Mouse (Mus musculus) ES-E14 (cell line): ENCODE results near the gene Il23r. TPM values are rescaled to one million over a fixed set of nuclear protein-coding genes. Genes with fewer than 3 reads are reported as not detected.

Experiments
- DNase-seq: peaks from one replicate; pipeline ENCODE4 v3.0.0-alpha.2; 2013; ENCODE audit warnings: low read depth, low spot score
- H3K27ac ChIP-seq: 2 replicates; pipeline ENCODE4 v1.5.1; 2012; ENCODE audit warnings: low read depth, mild to moderate bottlenecking, low read length, moderate library complexity, mixed read lengths; ENCODE audit not compliant: poor library complexity, insufficient read depth, severe bottlenecking
- H3K36me3 ChIP-seq: 2 replicates; pipeline ENCODE4 v1.6.1; 2012; ENCODE audit warnings: mild to moderate bottlenecking, low read length, moderate library complexity, mixed read lengths; ENCODE audit not compliant: control insufficient read depth, poor library complexity, insufficient read depth, severe bottlenecking
- H3K4me1 ChIP-seq, 2 experiments: fragments of 150-350 bp in 1 of 2; sonication (generic) in 1 of 2; 2 replicates each; pipeline ENCODE4 v1.6.1; 2012; ENCODE audit warnings: low read length in 2 of 2, mild to moderate bottlenecking in 1 of 2, mixed read lengths in 1 of 2; ENCODE audit not compliant: control insufficient read depth in 2 of 2, insufficient read depth in 2 of 2, poor library complexity in 1 of 2
- H3K4me3 ChIP-seq, 2 experiments: fragments of 150-350 bp in 1 of 2; sonication (generic) in 1 of 2; 2 replicates each; pipeline ENCODE4 v1.5.1; 2012; ENCODE audit warnings: low read length in 2 of 2, low read depth in 1 of 2, mild to moderate bottlenecking in 1 of 2, mixed read lengths in 1 of 2; ENCODE audit not compliant: insufficient read depth in 1 of 2, poor library complexity in 1 of 2, severe bottlenecking in 1 of 2
- H3K9ac ChIP-seq: 2 replicates; pipeline ENCODE4 v1.6.1; 2012; ENCODE audit warnings: low read depth, mild to moderate bottlenecking, low read length, mixed read lengths; ENCODE audit not compliant: poor library complexity, insufficient read depth, severe bottlenecking
- H3K9me3 ChIP-seq: fragments of 150-350 bp; sonication (generic); 2 replicates; pipeline ENCODE4 v1.6.1; 2012; ENCODE audit warnings: low read depth, mild to moderate bottlenecking, low read length; ENCODE audit not compliant: control insufficient read depth, insufficient read depth
- CHD2 ChIP-seq: IDR thresholded peaks from 2 replicates; pipeline ENCODE4 v1.6.1; 2014; ENCODE audit warnings: mild to moderate bottlenecking, low read depth, low read length, inconsistent platforms
- HCFC1 ChIP-seq: IDR thresholded peaks from 2 replicates; pipeline ENCODE4 v1.6.1; 2012; ENCODE audit warnings: low read length, inconsistent platforms, borderline replicate concordance; ENCODE audit not compliant: insufficient read depth
- MAFK ChIP-seq: IDR thresholded peaks from 2 replicates; pipeline ENCODE4 v1.6.1; 2014; ENCODE audit warnings: mild to moderate bottlenecking, low read depth, low read length, inconsistent platforms; ENCODE audit not compliant: insufficient read depth
- ZC3H11A ChIP-seq: IDR thresholded peaks from 2 replicates; pipeline ENCODE4 v1.6.1; 2012; ENCODE audit warnings: low read depth, mild to moderate bottlenecking, inconsistent platforms, low read length, borderline replicate concordance
- ZNF384 ChIP-seq: IDR thresholded peaks from 2 replicates; pipeline ENCODE4 v1.6.1; 2012; ENCODE audit warnings: low read depth, low read length, inconsistent platforms
- in situ Hi-C, 2 experiments: fragments of 600-800 bp; cut with MboI; formaldehyde crosslinking; loops; one replicate each; pipeline ENCODE4 v1.15.1; 2025; ENCODE audit warnings: low sequenced_read_pairs in 2 of 2, inconsistent platforms in 1 of 2; ENCODE audit not compliant: unreplicated experiment in 2 of 2
- total RNA-seq: library from RNA; depleted of rRNA; stranded (reverse); fragments of 300-350 nt; gene quantifications from 2 replicates; pipeline ENCODE4 v1.2.3, GENCODE M21; 2012

Il23r gene
- total RNA-seq, 1 experiment, result 0.09 TPM

DNA sequence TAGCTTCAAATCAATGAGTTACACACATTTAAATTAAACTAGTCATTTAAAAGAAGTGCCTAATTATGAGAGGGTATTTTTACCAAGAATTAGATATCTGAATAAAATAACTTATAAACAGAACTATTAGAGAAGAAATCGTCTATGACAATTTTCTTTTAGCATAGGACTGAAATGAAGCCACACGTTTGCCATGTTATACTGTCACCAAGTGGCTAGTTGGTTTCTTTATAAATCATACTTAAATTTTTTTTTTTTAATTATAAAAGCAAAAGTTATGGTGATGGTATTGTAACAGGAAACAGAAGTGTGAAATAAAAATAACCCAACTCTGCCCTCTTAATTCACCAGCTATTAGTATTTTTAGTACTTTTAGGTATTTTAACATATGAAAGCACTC, 55.4 kb downstream of the Il23r start:
- no peak overlapping the region for H3K4me3 ChIP-seq
- in situ Hi-C loops, result no loop called here
- no peak for DNase-seq
- TF ChIP-seq ZC3H11A (no peak), ZNF384 (no peak), CHD2 (no peak), MAFK (no peak), HCFC1 (no peak)
- no peaks in the 10 kb centered on the region for H3K9me3 ChIP-seq
- H3K27ac ChIP-seq, result no peak overlapping the region
- no peaks in the 10 kb centered on the region for H3K36me3 ChIP-seq
- H3K4me1 ChIP-seq, result no peaks in the 10 kb centered on the region
- no peak overlapping the region for H3K9ac ChIP-seq

- Histone ChIP-seq H3K4me1 (no peaks in the 10 kb centered on the region), H3K4me3 (no peak overlapping the region), H3K36me3 (no peaks in the 10 kb centered on the region), H3K27ac (no peak overlapping the region), H3K9ac (no peak overlapping the region), H3K9me3 (no peaks in the 10 kb centered on the region)
- in situ Hi-C loops, result no loop called here
- no peak for DNase-seq
- TF ChIP-seq HCFC1 (no peak), ZNF384 (no peak), CHD2 (no peak)
Observed at GRCm38 (mm10) chr6:67435711-67436110, 55.9 kb downstream of the Il23r start.

GRCm38 (mm10) chr6:67434755-67435452, 56.8 kb downstream of the Il23r start:
- no peak for TF ChIP-seq CHD2
- no peak for TF ChIP-seq MAFK
- no peak for TF ChIP-seq ZC3H11A
- TF ChIP-seq ZNF384, result no peak
- no peaks in the 10 kb centered on the region for H3K9me3 ChIP-seq
- H3K4me1 ChIP-seq, result no peaks in the 10 kb centered on the region
- H3K4me3 ChIP-seq, result no peak overlapping the region
- in situ Hi-C loops, result no loop called here
- no peak for DNase-seq
- no peak overlapping the region for H3K9ac ChIP-seq
- H3K27ac ChIP-seq, result no peak overlapping the region
- no peaks in the 10 kb centered on the region for H3K36me3 ChIP-seq

GRCm38 (mm10) chr6:67431808-67432207, 59.8 kb downstream of the Il23r start:
- Histone ChIP-seq H3K27ac (no peak overlapping the region), H3K9ac (no peak overlapping the region), H3K4me1 (no peaks in the 10 kb centered on the region), H3K36me3 (no peaks in the 10 kb centered on the region), H3K4me3 (no peak overlapping the region), H3K9me3 (no peaks in the 10 kb centered on the region)
- TF ChIP-seq HCFC1, result no peak
- no peak for TF ChIP-seq ZNF384
- TF ChIP-seq ZC3H11A, result no peak
- TF ChIP-seq MAFK, result no peak
- no peak for TF ChIP-seq CHD2
- no peak for DNase-seq
- in situ Hi-C loops, result no loop called here

DNA sequence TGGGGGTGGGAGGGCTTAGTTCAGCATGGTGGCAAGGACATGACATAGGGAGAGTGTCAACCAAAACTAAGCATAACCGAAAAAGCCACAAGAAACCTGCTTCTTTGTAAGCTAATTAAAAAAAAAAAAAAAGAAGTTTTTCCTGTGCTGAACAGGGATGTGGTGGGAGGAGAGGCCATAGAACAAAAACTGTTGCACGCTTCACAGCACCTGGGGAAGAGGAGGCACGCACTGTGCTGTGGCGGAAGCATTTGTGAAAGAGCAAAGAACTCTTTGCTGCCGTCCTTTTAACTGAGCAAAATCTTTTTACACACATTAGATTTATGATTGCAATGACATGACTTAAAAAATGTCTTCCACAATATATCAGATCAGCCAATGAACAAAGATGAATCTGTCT, 69.9 kb downstream of the Il23r start:
- Histone ChIP-seq H3K27ac (no peak overlapping the region), H3K9me3 (no peaks in the 10 kb centered on the region), H3K36me3 (no peaks in the 10 kb centered on the region), H3K4me1 (no peaks in the 10 kb centered on the region), H3K9ac (no peak overlapping the region), H3K4me3 (no peak overlapping the region)
- in situ Hi-C loops, result no loop called here
- DNase-seq, result no peak
- no peak for TF ChIP-seq MAFK
- TF ChIP-seq CHD2, result no peak
- no peak for TF ChIP-seq ZNF384
- no peak for TF ChIP-seq ZC3H11A
- TF ChIP-seq HCFC1, result no peak
